Mouse (Mus musculus): ENCODE measurements at regions not wholly inside any gene's neighbourhood (a gene's known extent, or its start where the extent isn't known, plus 50 kb on each side); places are given as distances from the start of the nearest gene placed in this dataset.
"Not testable (repeated sequence)": the region's sequence is repeated elsewhere in the genome, so short reads cannot be mapped to it uniquely, and the experiment has no call there.

DNA sequence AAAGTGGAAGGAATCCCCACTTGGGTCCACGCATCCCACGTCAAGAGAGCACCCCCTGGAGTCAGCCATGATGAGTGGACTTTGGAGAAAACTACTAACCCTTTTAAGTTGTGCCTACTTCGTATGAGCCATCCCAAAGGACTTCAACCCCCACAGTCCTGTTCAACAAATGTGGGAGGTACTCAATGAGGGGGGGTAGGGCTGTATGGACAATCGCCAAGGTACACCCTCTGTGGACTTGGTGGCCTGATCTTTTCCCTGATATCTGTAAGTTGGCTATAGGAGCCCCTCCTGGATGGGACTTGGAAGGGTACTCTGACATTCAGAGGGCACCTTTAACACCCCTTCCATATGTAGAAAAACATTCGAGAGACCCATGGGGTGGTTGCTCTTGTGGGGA is 256.5 kb upstream of the Olfr161 start:
- 85% methylated on average over 5 of the region's 5 CpGs for WGBS
- H3K27ac ChIP-seq; H3K36me3 ChIP-seq; H3K4me1 ChIP-seq (replicated peaks); H3K27me3 ChIP-seq (ENCODE audit: insufficient read depth, poor library complexity, severe bottlenecking); DNase-seq (ENCODE audit: low spot score); H3K4me3 ChIP-seq: not testable (repeated sequence)
- peaks cover 13% of the 10 kb centered on the region for H3K9me3 ChIP-seq

- not testable (repeated sequence) for H3K36me3 ChIP-seq; H3K27me3 ChIP-seq (ENCODE audit: insufficient read depth, poor library complexity, severe bottlenecking); H3K9me3 ChIP-seq; H3K4me3 ChIP-seq; DNase-seq (ENCODE audit: low spot score); H3K27ac ChIP-seq; H3K4me1 ChIP-seq (replicated peaks)
- 45% methylated on average over 4 of the region's 4 CpGs for WGBS
Observed at GRCm38 (mm10) chr16:3343372-3343771, 247.5 kb upstream of the Olfr161 start.

DNA sequence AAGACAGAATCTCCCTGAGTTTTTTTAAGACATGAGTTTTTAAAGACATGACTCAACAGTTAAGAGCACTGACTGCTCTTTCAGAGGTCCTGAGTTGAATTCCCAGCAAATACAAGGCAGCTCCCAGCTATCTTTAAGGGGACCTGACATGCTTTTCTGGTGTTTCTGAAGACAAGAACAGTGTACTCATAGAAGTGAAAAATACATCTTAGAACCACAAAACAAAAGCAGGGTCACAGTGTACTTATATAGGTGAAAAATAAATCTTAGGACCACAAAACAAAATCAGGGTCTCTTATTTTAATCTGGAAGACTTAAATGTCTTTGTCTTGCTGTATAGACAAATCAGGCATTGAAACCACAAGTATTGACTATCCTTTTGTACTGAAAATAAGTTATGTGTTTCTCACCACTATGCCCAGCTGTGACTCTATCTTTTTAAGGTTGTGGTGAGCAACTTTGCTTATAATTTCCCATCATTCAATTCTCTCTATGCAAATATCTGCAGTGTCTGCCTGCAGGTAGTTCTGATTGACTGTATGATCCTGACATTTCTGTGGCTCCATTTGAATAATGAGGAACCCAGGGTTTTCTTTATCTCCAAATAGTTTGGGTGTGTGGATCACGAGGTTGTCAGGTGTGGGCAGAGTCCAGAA is 246.0 kb upstream of the Olfr161 start:
- H3K4me1 ChIP-seq (replicated peaks); H3K27ac ChIP-seq; H3K27me3 ChIP-seq (ENCODE audit: insufficient read depth, poor library complexity, severe bottlenecking); H3K9me3 ChIP-seq; H3K4me3 ChIP-seq; H3K36me3 ChIP-seq; DNase-seq (ENCODE audit: low spot score): not testable (repeated sequence)
- no CpG with 5 or more reads among the region's 1 CpGs for WGBS

DNA sequence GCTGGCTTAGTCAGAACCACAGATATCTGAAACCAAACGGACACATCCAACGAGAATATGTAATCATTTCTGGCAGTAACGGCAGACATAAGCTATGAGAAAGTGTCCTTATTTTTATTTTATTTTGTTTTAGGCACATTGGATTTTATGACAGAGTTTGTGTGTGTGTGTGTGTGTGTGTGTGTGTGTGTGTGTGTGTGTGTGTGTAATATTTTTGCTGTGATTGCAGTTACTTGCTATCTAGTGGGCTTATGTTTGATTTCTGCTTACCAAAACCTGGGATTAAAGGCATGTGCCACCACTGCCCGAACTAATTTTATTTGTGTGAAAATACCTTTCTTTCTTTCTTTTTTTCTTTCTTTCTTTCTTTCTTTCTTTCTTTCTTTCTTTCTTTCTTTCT is 241.5 kb upstream of the Olfr161 start:
- H3K4me1 ChIP-seq (replicated peaks); H3K4me3 ChIP-seq; H3K27me3 ChIP-seq (ENCODE audit: insufficient read depth, poor library complexity, severe bottlenecking); DNase-seq (ENCODE audit: low spot score); H3K9me3 ChIP-seq; H3K36me3 ChIP-seq; H3K27ac ChIP-seq: not testable (repeated sequence)
- 95% methylated on average over 1 of the region's 4 CpGs for WGBS

DNA sequence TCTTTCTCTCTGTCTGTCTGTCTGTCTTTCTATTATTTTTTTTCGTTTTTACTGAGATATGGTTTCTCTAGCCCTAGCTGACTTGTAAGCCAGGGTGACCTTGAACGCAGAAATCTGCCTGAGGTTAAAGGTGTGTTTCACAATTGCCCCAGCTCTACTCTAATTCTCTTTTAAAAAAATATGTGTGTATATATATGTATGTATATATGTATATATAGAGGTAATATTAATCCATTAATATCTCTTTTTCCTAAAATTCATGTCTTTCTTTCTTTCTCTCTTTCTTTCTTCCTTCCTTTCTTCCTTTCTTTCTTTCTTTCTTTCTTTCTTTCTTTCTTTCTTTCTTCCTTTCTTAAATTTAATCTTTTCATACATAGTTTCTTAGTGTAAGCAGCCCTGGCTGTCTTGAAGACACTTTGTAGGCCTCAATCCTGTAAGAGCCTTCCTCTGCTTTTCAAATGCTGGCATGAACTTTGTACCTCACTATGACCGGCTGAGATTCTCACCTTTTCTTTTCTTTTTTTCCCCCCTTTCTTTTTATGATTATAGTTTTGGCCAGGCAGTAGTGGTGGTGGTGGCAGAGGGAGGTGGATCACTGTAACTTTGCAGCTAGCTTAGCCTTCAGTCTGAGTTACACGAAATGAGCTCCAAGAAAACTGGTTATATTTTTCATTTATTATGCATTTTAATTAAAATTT is 240.8 kb upstream of the Olfr161 start:
- not testable (repeated sequence) for H3K9me3 ChIP-seq; H3K27ac ChIP-seq; H3K27me3 ChIP-seq (ENCODE audit: insufficient read depth, poor library complexity, severe bottlenecking); H3K4me1 ChIP-seq (replicated peaks); H3K4me3 ChIP-seq; DNase-seq (ENCODE audit: low spot score); H3K36me3 ChIP-seq
- 59% methylated on average over 3 of the region's 4 CpGs for WGBS

DNA sequence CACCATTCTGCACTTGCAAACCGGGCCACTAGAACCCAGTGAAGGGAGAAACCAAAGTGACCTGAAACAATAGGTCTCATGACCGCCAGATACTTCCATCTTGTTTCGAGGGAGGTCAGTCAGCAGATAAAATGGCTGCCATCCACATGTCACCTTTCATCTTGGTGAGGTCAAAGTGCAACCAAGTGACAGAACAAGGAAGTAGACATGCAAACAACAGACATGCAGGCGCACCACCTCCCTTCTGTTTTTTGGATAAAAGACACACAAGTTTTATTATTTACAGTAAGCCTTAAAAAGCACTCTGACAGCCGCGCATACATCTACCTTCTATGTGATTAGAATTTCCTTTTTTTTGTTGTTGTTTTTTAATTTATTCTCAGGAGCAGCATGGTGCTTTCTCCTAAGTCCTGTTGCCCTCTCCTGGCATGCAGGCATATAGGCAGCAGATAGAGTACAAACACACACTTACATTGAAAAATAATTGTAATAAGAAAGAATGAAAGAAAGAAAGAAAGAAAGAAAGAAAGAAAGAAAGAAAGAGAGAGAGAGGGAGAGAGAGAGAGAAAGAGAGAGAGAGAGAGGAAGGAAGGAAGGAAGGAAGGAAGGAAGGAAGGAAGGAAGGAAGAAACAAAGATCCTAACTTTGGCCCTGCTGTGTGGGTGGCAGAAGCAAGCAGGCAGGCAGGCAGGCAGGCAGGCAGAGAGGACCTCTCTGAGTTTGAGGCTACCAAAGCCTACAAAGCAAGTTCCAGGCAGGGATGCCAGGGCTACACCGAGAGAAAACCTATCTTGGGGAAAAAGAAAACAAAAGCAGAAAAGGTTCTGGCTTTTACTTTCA is 240.0 kb upstream of the Olfr161 start:
- not testable (repeated sequence) for H3K4me1 ChIP-seq (replicated peaks); H3K4me3 ChIP-seq; H3K27me3 ChIP-seq (ENCODE audit: insufficient read depth, poor library complexity, severe bottlenecking); H3K36me3 ChIP-seq; H3K27ac ChIP-seq; H3K9me3 ChIP-seq
- DNase-seq (ENCODE audit: low spot score), result peak; percentile 26
- WGBS, result 86% methylated on average over 7 of the region's 7 CpGs

DNA sequence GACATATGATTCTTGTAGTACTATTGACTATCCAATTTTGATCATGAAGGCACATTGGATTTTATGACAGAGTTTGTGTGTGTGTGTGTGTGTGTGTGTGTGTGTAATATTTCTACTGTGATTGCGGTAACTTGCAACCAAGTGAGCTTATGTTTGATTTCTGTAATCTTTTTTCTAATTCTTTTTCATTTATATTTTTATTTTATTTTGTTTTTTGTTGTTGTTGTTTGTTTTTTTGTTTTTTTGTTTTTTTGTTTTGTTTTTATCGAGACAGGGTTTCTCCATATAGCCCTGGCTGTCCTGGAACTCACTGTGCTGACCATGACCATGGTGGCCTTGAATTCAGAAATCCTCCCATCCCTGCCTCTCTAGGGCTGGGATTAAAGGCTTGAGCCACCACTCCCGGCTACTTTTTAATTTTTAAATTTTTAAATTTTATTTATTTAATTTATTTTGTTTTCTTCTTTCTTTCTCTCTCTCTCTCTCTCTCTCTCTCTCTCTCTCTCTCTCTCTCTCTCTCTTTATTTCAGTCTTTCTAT is 239.3 kb upstream of the Olfr161 start:
- H3K36me3 ChIP-seq, result not testable (repeated sequence)

More for the DNA sequence above, 239.3 kb upstream of the Olfr161 start:
- H3K27me3 ChIP-seq (ENCODE audit: insufficient read depth, poor library complexity, severe bottlenecking); H3K27ac ChIP-seq; H3K4me1 ChIP-seq (replicated peaks); DNase-seq (ENCODE audit: low spot score); H3K9me3 ChIP-seq; H3K4me3 ChIP-seq: not testable (repeated sequence)
- 80% methylated on average over 3 of the region's 3 CpGs for WGBS
